Mouse (Mus musculus): ENCODE results near the gene Kcnt2. TPM values are rescaled to one million over a fixed set of nuclear protein-coding genes. Genes with fewer than 3 reads are reported as not detected.

The Kcnt2 gene
- polyA plus RNA-seq, 1 experiment from 2014 or later, result 8.2 TPM

DNA sequence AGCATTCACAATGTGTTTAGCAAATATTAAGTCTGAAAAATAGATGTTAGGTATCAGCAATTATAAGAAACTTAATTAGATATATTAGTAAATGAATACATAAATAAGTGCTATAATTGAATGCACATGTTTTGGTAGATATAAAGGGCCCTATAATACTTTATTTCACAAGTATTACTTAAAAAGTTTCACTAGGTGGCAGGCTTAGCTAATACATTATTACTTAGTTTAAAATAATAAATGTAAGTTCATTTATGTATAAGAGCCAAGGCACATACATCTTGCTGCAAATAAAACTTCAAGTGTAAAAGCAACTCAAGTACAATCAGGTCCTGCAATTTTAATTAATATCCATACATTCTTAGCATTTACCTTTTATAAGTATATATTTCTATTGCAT is 302.8 kb downstream of the Kcnt2 start:
- no peak overlapping the region for H3K4me2 ChIP-seq (replicated peaks; ENCODE audit: low read depth, low read length)
- H3K4me3 ChIP-seq (ENCODE audit: low read depth, low read length), result no peak overlapping the region
- no peak overlapping the region for H3K27ac ChIP-seq (ENCODE audit: low read length)
- no peaks in the 10 kb centered on the region for H3K4me1 ChIP-seq (ENCODE audit: control insufficient read depth, insufficient read depth, low read length)
- no peaks in the 10 kb centered on the region for H3K9me3 ChIP-seq (ENCODE audit: control insufficient read depth, low read depth, low read length)
- H3K27me3 ChIP-seq (ENCODE audit: control insufficient read depth, insufficient read depth, low read length), result no peaks in the 10 kb centered on the region
- no peaks in the 10 kb centered on the region for H3K36me3 ChIP-seq (ENCODE audit: control insufficient read depth, insufficient read depth, low read length)
- H3K9ac ChIP-seq (replicated peaks; ENCODE audit: low read depth, low read length), result no peak overlapping the region
- no peak for ATAC-seq (ENCODE audit: insufficient number of reproducible peaks, insufficient read depth, low FRiP score, low read depth)

DNA sequence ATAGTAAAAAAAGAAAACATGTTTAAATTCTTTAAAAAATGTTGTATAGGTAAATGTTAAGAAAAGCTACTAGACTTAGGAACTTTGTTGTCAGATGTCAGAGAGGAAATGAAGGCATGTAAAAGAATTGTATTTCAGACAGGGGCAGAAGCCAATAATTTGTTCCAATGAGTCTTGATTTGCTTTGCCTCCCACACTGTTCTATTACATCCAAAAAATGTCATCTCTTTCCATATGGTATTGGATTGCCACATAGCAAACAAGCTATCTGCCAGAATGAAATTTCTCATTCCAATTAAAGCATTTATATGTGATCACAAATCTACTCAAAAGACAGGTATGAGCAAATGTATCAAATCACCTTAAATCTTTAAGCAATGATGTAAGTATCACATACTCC is 314.8 kb downstream of the Kcnt2 start:
- H3K4me1 ChIP-seq (ENCODE audit: control insufficient read depth, insufficient read depth, low read length), result no peaks in the 10 kb centered on the region
- H3K36me3 ChIP-seq (ENCODE audit: control insufficient read depth, insufficient read depth, low read length), result no peaks in the 10 kb centered on the region
- no peak overlapping the region for H3K9ac ChIP-seq (replicated peaks; ENCODE audit: low read depth, low read length)
- no peak overlapping the region for H3K27ac ChIP-seq (ENCODE audit: low read length)
- H3K9me3 ChIP-seq (ENCODE audit: control insufficient read depth, low read depth, low read length), result no peaks in the 10 kb centered on the region
- ATAC-seq (ENCODE audit: insufficient number of reproducible peaks, insufficient read depth, low FRiP score, low read depth), result no peak
- H3K4me2 ChIP-seq (replicated peaks; ENCODE audit: low read depth, low read length), result no peak overlapping the region
- no peaks in the 10 kb centered on the region for H3K27me3 ChIP-seq (ENCODE audit: control insufficient read depth, insufficient read depth, low read length)
- H3K4me3 ChIP-seq (ENCODE audit: low read depth, low read length), result no peak overlapping the region

DNA sequence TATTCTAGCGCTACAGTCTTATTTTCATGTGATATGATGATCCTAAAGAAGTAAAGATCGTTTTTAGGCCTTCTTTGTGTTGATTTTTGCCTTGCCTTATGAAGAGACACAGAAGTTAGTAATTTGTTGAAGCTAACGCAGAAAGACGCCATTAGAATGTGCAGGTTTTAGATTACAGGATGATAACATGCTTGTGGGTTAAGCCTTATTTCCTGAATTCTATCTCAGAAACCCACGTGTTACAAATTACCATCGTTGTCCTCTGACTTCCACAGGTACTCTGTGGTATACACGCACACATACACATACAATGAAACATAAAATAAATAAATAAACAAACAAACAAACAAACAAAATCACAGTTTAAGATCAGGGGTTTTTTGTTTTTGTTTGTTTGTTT is 326.2 kb downstream of the Kcnt2 start:
- no peaks in the 10 kb centered on the region for H3K9me3 ChIP-seq (ENCODE audit: control insufficient read depth, low read depth, low read length)
- no peaks in the 10 kb centered on the region for H3K4me1 ChIP-seq (ENCODE audit: control insufficient read depth, insufficient read depth, low read length)
- H3K9ac ChIP-seq (replicated peaks; ENCODE audit: low read depth, low read length), result no peak overlapping the region
- 83% methylated on average over 7 of the region's 7 CpGs for WGBS
- H3K4me3 ChIP-seq (ENCODE audit: low read depth, low read length), result no peak overlapping the region
- no peaks in the 10 kb centered on the region for H3K27me3 ChIP-seq (ENCODE audit: control insufficient read depth, insufficient read depth, low read length)
- no peak overlapping the region for H3K4me2 ChIP-seq (replicated peaks; ENCODE audit: low read depth, low read length)
- no peak for ATAC-seq (ENCODE audit: insufficient number of reproducible peaks, insufficient read depth, low FRiP score, low read depth)
- no peak overlapping the region for H3K27ac ChIP-seq (ENCODE audit: low read length)
- H3K36me3 ChIP-seq (ENCODE audit: control insufficient read depth, insufficient read depth, low read length), result no peaks in the 10 kb centered on the region

DNA sequence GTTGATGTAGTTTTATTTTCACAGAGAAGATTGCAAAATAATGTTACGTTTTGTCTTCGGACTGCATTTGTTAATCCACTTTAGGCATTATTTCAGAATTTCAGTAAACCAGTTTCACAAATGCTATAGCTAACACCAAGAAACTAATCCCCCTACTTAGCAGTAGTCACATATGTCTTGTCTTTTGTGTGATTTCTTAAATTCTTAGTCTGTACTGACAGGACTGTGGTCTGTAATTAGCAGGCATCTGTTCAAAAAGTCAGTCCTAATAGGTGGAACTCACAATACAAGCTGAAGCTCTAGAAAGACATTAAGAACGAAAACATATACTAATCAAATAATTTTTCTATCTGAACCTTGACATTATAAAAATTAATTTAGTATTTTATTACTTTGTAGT is 332.6 kb downstream of the Kcnt2 start:
- ATAC-seq (ENCODE audit: insufficient number of reproducible peaks, insufficient read depth, low FRiP score, low read depth), result no peak
- H3K36me3 ChIP-seq (ENCODE audit: control insufficient read depth, insufficient read depth, low read length), result no peaks in the 10 kb centered on the region
- no peaks in the 10 kb centered on the region for H3K27me3 ChIP-seq (ENCODE audit: control insufficient read depth, insufficient read depth, low read length)
- no peak overlapping the region for H3K27ac ChIP-seq (ENCODE audit: low read length)
- no peak overlapping the region for H3K4me2 ChIP-seq (replicated peaks; ENCODE audit: low read depth, low read length)
- H3K9ac ChIP-seq (replicated peaks; ENCODE audit: low read depth, low read length), result no peak overlapping the region
- H3K9me3 ChIP-seq (ENCODE audit: control insufficient read depth, low read depth, low read length), result no peaks in the 10 kb centered on the region
- H3K4me1 ChIP-seq (ENCODE audit: control insufficient read depth, insufficient read depth, low read length), result no peaks in the 10 kb centered on the region
- WGBS, result 79% methylated on average over 3 of the region's 3 CpGs
- H3K4me3 ChIP-seq (ENCODE audit: low read depth, low read length), result no peak overlapping the region

DNA sequence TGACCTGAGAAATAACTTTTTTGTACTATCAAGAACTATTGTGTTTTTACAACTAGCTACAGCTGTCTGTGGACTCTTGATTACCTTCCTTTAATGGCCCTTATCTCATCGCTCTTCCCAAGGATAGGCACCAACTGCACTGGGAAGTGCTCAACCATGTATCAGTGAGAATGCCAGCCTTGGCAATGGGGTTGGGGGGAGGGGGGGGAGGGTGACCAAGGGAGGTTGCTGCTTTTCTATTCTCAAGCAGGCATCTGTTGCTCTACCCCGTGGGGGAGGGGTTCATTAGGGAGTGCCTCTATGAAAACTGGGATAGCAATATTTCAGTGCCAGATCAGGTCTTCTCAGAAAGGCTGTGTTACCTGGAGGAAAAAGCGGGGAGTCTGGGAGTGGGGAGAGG is 342.3 kb downstream of the Kcnt2 start:
- Histone ChIP-seq H3K4me2 (replicated peaks; ENCODE audit: low read depth, low read length) (no peak overlapping the region), H3K27ac (ENCODE audit: low read length) (no peak overlapping the region), H3K4me1 (ENCODE audit: control insufficient read depth, insufficient read depth, low read length) (no peaks in the 10 kb centered on the region), H3K9ac (replicated peaks; ENCODE audit: low read depth, low read length) (no peak overlapping the region), H3K36me3 (ENCODE audit: control insufficient read depth, insufficient read depth, low read length) (no peaks in the 10 kb centered on the region), H3K27me3 (ENCODE audit: control insufficient read depth, insufficient read depth, low read length) (no peaks in the 10 kb centered on the region), H3K9me3 (ENCODE audit: control insufficient read depth, low read depth, low read length) (no peaks in the 10 kb centered on the region), H3K4me3 (ENCODE audit: low read depth, low read length) (no peak overlapping the region)
- ATAC-seq (ENCODE audit: insufficient number of reproducible peaks, insufficient read depth, low FRiP score, low read depth), result no peak
- 72% methylated on average over 3 of the region's 3 CpGs for WGBS

DNA sequence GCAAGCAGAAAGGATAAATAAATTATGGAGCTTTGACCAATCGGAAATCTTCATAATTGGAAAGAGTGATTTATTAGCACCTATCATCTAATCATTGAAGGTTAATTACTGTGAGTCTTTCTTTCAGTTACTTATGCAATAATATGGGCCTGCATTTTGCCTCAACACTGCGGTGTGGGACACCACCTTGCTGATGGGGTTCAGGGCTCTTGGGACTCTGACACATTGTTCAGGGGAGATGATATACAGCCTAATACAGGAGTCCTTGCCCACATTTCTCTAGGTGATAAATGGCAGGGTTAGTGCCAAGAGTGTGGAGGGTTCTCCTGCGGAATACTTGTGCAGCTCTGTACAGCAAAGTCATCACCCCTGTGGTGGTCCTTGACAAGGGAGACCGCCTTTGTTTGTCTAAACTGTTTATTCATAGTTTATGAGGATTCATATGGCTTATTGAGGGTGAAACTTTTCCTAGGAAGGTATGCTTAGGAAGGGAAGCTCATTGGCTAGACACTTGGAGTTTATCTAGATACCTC is 362.9 kb downstream of the Kcnt2 start:
- WGBS, result 85% methylated on average over 4 of the region's 4 CpGs
- no peak overlapping the region for H3K4me2 ChIP-seq (replicated peaks; ENCODE audit: low read depth, low read length)
- H3K27ac ChIP-seq (ENCODE audit: low read length), result no peak overlapping the region
- no peaks in the 10 kb centered on the region for H3K36me3 ChIP-seq (ENCODE audit: control insufficient read depth, insufficient read depth, low read length)
- H3K4me3 ChIP-seq (ENCODE audit: low read depth, low read length), result no peak overlapping the region
- H3K9ac ChIP-seq (replicated peaks; ENCODE audit: low read depth, low read length), result no peak overlapping the region
- no peaks in the 10 kb centered on the region for H3K4me1 ChIP-seq (ENCODE audit: control insufficient read depth, insufficient read depth, low read length)
- no peaks in the 10 kb centered on the region for H3K27me3 ChIP-seq (ENCODE audit: control insufficient read depth, insufficient read depth, low read length)
- no peak for ATAC-seq (ENCODE audit: insufficient number of reproducible peaks, insufficient read depth, low FRiP score, low read depth)
- no peaks in the 10 kb centered on the region for H3K9me3 ChIP-seq (ENCODE audit: control insufficient read depth, low read depth, low read length)

DNA sequence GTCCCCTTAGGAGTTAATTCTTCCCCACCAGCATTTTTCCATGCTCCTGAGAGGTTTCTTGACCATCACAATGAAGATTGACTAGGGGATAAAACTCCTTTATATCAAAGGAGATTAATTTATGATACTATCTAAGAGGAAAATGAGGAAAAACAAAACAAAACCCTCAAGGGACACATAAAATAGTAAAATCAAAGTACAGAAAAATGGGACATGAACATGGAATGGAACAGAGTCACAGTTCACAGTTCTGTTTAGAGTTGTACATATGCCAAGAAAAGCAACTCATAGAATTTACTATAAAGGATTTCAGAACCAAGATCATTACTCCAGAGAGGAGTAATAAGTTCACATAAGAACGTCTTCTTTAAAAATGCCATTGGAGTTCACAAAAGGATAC is 367.1 kb downstream of the Kcnt2 start:
- no peak overlapping the region for H3K27ac ChIP-seq (ENCODE audit: low read length)
- no peak overlapping the region for H3K9ac ChIP-seq (replicated peaks; ENCODE audit: low read depth, low read length)
- H3K27me3 ChIP-seq (ENCODE audit: control insufficient read depth, insufficient read depth, low read length), result no peaks in the 10 kb centered on the region
- 69% methylated on average over 1 of the region's 1 CpGs for WGBS
- ATAC-seq (ENCODE audit: insufficient number of reproducible peaks, insufficient read depth, low FRiP score, low read depth), result no peak
- no peaks in the 10 kb centered on the region for H3K36me3 ChIP-seq (ENCODE audit: control insufficient read depth, insufficient read depth, low read length)
- H3K4me2 ChIP-seq (replicated peaks; ENCODE audit: low read depth, low read length), result no peak overlapping the region
- H3K4me3 ChIP-seq (ENCODE audit: low read depth, low read length), result no peak overlapping the region
- no peaks in the 10 kb centered on the region for H3K9me3 ChIP-seq (ENCODE audit: control insufficient read depth, low read depth, low read length)
- no peaks in the 10 kb centered on the region for H3K4me1 ChIP-seq (ENCODE audit: control insufficient read depth, insufficient read depth, low read length)

DNA sequence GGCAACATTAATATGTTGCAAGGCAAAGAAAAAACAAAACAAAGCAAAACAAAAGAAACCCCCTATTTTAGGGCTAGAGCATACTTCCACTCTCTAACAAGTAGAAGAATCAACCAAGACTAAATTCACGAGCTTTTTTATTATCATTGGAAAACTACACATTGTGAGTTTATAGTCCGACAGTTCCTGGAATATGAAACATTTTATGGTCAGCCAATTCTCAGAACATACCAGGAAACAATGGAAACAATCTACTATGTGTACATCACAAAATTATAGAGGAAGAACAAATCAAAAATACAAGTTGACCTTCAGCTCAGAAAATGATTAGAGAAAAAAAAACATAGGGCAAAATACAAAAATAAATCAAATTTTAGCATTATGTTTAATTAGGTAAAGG is 368.9 kb downstream of the Kcnt2 start:
- Histone ChIP-seq H3K9ac (replicated peaks; ENCODE audit: low read depth, low read length) (no peak overlapping the region), H3K9me3 (ENCODE audit: control insufficient read depth, low read depth, low read length) (no peaks in the 10 kb centered on the region), H3K4me3 (ENCODE audit: low read depth, low read length) (no peak overlapping the region), H3K4me1 (ENCODE audit: control insufficient read depth, insufficient read depth, low read length) (no peaks in the 10 kb centered on the region), H3K4me2 (replicated peaks; ENCODE audit: low read depth, low read length) (no peak overlapping the region), H3K36me3 (ENCODE audit: control insufficient read depth, insufficient read depth, low read length) (no peaks in the 10 kb centered on the region), H3K27ac (ENCODE audit: low read length) (no peak overlapping the region), H3K27me3 (ENCODE audit: control insufficient read depth, insufficient read depth, low read length) (no peaks in the 10 kb centered on the region)
- ATAC-seq (ENCODE audit: insufficient number of reproducible peaks, insufficient read depth, low FRiP score, low read depth), result no peak
- WGBS, result 76% methylated on average over 2 of the region's 2 CpGs

DNA sequence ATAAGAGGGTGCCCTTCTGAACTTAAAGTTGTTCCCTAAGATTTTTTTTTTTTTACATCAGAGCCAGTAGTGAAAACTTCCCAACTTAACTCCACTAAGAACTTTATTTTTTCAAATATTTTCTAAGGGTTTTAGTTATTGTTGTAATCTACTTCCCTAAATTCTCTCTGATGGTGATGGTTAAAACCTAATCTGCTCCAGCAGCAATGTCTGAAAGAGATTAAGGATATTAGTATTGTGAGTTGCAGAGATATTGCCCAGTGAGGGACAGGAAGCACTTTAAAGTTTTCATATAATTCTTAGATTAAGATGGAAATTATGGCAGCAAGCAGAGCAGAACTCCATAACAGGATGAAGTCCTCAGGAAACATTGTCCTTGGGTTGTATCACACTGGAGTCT is 372.2 kb downstream of the Kcnt2 start:
- no peak overlapping the region for H3K4me2 ChIP-seq (replicated peaks; ENCODE audit: low read depth, low read length)
- H3K9me3 ChIP-seq (ENCODE audit: control insufficient read depth, low read depth, low read length), result no peaks in the 10 kb centered on the region
- no peaks in the 10 kb centered on the region for H3K4me1 ChIP-seq (ENCODE audit: control insufficient read depth, insufficient read depth, low read length)
- H3K36me3 ChIP-seq (ENCODE audit: control insufficient read depth, insufficient read depth, low read length), result no peaks in the 10 kb centered on the region
- H3K9ac ChIP-seq (replicated peaks; ENCODE audit: low read depth, low read length), result no peak overlapping the region
- H3K27ac ChIP-seq (ENCODE audit: low read length), result no peak overlapping the region
- H3K4me3 ChIP-seq (ENCODE audit: low read depth, low read length), result no peak overlapping the region
- no peaks in the 10 kb centered on the region for H3K27me3 ChIP-seq (ENCODE audit: control insufficient read depth, insufficient read depth, low read length)
- no peak for ATAC-seq (ENCODE audit: insufficient number of reproducible peaks, insufficient read depth, low FRiP score, low read depth)
